Mouse (Mus musculus) thymus, adult 18-20 months (tissue): ENCODE results near the gene Ror1.

Experiments used
- DNase-seq, 2 experiments: peaks; one replicate each; pipeline ENCODE4 v3.0.0; 2022; ENCODE audit warnings: mixed read lengths in 2 of 2

The Ror1 gene

GRCm38 (mm10) chr4:100169683-100170082, 74.1 kb downstream of the Ror1 start:
- no peak for DNase-seq

GRCm38 (mm10) chr4:100170161-100170650, 74.6 kb downstream of the Ror1 start:
- no peak for DNase-seq

GRCm38 (mm10) chr4:100170743-100171142, 75.2 kb downstream of the Ror1 start:
- DNase-seq: no peak

- DNase-seq: no peak
These were observed 75.9 kb downstream of the Ror1 start for GRCm38 (mm10) chr4:100171483-100171898.

- no peak for DNase-seq
These were observed 80.0 kb downstream of the Ror1 start for GRCm38 (mm10) chr4:100175594-100175993.

- no peak for DNase-seq
These were observed 82.7 kb downstream of the Ror1 start for GRCm38 (mm10) chr4:100178316-100178715.

GRCm38 (mm10) chr4:100181676-100182075, 86.1 kb downstream of the Ror1 start:
- no peak for DNase-seq

GRCm38 (mm10) chr4:100186781-100187180, 91.2 kb downstream of the Ror1 start:
- no peak for DNase-seq

- DNase-seq: no peak
These were observed 92.1 kb downstream of the Ror1 start for GRCm38 (mm10) chr4:100187563-100188200.

- no peak for DNase-seq
These were observed 92.7 kb downstream of the Ror1 start for GRCm38 (mm10) chr4:100188201-100188699.

GRCm38 (mm10) chr4:100191483-100191882, 95.9 kb downstream of the Ror1 start:
- DNase-seq: no peak

GRCm38 (mm10) chr4:100194136-100194535, 98.5 kb downstream of the Ror1 start:
- DNase-seq: no peak

- DNase-seq: no peak
These were observed 100.7 kb downstream of the Ror1 start for GRCm38 (mm10) chr4:100196255-100196793.

GRCm38 (mm10) chr4:100198275-100198674, 102.7 kb downstream of the Ror1 start:
- no peak for DNase-seq

GRCm38 (mm10) chr4:100201322-100201721, 105.7 kb downstream of the Ror1 start:
- DNase-seq: no peak

GRCm38 (mm10) chr4:100203066-100203465, 107.5 kb downstream of the Ror1 start:
- no peak for DNase-seq

- no peak for DNase-seq
These were observed 108.1 kb downstream of the Ror1 start for GRCm38 (mm10) chr4:100203688-100204087.

GRCm38 (mm10) chr4:100204381-100204780, 108.8 kb downstream of the Ror1 start:
- DNase-seq: no peak

GRCm38 (mm10) chr4:100208081-100208480, 112.5 kb downstream of the Ror1 start:
- no peak for DNase-seq

GRCm38 (mm10) chr4:100209106-100209505, 113.5 kb downstream of the Ror1 start:
- DNase-seq: no peak

- no peak for DNase-seq
These were observed 115.7 kb downstream of the Ror1 start for GRCm38 (mm10) chr4:100211331-100211730.

- no peak for DNase-seq
These were observed 119.0 kb downstream of the Ror1 start for GRCm38 (mm10) chr4:100214324-100215215.

GRCm38 (mm10) chr4:100216587-100216986, 121.0 kb downstream of the Ror1 start:
- DNase-seq: no peak
